Mouse (Mus musculus): ENCODE results near the gene Cep41. TPM values are rescaled to one million over a fixed set of nuclear protein-coding genes. Genes with fewer than 3 reads are reported as not detected.

Cep41 gene
- total and polyA plus RNA-seq, 2 experiments from 2014 or later: 8.1 to 9.5 TPM

DNA sequence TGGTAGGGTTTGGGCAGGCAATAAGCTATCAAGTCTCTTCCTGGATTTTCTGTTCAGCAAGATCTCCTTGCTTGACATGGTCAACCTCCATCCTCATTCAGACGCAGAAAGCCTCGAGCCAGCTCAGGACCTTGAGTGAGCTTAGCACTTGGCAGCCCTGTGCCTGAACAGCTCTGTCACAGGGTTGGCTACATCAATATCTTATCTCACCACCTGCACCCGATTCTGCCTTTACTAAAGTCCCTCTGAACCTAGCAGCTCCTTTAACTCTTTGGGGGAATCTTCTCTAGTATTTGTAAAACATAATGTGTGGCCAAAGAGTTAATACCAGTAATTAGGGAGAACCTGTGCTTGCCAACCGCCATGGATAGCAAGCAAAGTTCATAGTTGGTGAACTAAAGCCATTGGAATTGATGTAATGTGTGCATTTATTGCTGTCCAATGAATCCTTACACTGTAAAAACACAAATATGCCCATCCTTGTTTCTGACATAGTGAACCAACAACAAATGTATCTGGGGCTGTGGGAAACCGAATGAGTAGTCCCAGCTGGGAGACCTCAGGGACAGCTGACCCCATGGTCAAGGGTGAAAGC, 54.8 kb downstream of the Cep41 start, which contains the start of gene Cpa1:
Gene Cpa1 (plus strand): TSS at position 545 of the 595 bp plus-strand sequence.
- H3K4me2 ChIP-seq (ENCODE audit: low read depth, low read length, poor library complexity, severe bottlenecking): no peak within 1 kb of the TSS
- DNase-seq (ENCODE audit: low spot score) (no peak), ATAC-seq (ENCODE audit: low FRiP score) (no peak)
- TF ChIP-seq CTCF (IDR thresholded peaks at IDR 0.05): no peak
- H3K4me3 ChIP-seq (ENCODE audit: low read depth, low read length): no peak within 1 kb of the TSS
- no peak within 1 kb of the TSS for H3K27ac ChIP-seq (ENCODE audit: low read depth, low read length)
- no peaks in the 10 kb centered on the region for H3K36me3 ChIP-seq (ENCODE audit: insufficient read depth, low read length)
- no peak within 1 kb of the TSS for H3K9ac ChIP-seq (replicated peaks; ENCODE audit: low read length, poor library complexity, severe bottlenecking)
- no peaks in the 10 kb centered on the region for H3K4me1 ChIP-seq (ENCODE audit: insufficient read depth, low read length)
- no peaks in the 10 kb centered on the region for H3K9me3 ChIP-seq (ENCODE audit: low read length)
- WGBS: 88% methylated on average over 5 of the region's 5 CpGs
- no peaks in the 10 kb centered on the region for H3K27me3 ChIP-seq (ENCODE audit: insufficient read depth, low read length)

DNA sequence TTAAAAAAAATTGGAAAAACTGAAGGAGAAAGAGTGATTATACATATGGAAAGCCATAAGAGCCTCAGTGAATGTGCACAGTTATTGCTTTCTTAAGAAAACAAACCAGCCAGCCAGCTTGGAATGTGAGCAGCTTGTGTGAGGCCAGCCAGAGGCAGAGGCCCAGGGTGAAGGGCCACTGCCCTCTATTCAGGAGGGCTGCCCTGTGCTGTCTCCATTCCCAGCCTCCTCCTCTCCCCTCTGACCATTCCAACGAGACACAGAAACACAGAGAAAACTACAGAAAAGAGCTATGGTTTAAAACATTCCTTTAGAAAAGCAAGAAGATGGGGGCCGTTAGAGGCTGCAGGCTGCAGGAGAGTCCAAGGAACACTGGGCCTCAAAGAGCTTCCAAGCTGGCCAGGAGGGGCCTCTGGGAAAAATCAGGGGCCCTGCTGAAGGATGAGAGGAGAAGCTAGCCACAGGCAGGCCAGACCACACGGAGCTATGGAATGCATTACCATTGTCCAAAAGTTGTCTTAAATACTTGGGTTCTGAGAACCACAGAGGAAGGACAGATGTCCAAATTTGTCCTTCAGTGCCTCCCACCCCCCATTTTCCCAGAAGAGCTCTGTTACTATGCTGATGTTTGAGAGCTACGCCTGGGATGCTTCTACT, 57.2 kb downstream of the Cep41 start:
- Histone ChIP-seq H3K27ac (ENCODE audit: low read depth, low read length) (0 out of 2 replicates have a peak overlapping the region, but pooled peaks have one; percentile 12), H3K9ac (replicated peaks; ENCODE audit: low read length, poor library complexity, severe bottlenecking) (no peak overlapping the region), H3K9me3 (ENCODE audit: low read length) (no peaks in the 10 kb centered on the region), H3K4me3 (ENCODE audit: low read depth, low read length) (no peak overlapping the region), H3K4me1 (ENCODE audit: insufficient read depth, low read length) (no peaks in the 10 kb centered on the region), H3K4me2 (ENCODE audit: low read depth, low read length, poor library complexity, severe bottlenecking) (no peak overlapping the region), H3K36me3 (ENCODE audit: insufficient read depth, low read length) (no peaks in the 10 kb centered on the region), H3K27me3 (ENCODE audit: insufficient read depth, low read length) (no peaks in the 10 kb centered on the region)
- WGBS: 42% methylated on average over 4 of the region's 4 CpGs
- no peak for DNase-seq (ENCODE audit: low spot score)
- ATAC-seq (ENCODE audit: low FRiP score): no peak
- no peak for TF ChIP-seq CTCF (IDR thresholded peaks at IDR 0.05)

DNA sequence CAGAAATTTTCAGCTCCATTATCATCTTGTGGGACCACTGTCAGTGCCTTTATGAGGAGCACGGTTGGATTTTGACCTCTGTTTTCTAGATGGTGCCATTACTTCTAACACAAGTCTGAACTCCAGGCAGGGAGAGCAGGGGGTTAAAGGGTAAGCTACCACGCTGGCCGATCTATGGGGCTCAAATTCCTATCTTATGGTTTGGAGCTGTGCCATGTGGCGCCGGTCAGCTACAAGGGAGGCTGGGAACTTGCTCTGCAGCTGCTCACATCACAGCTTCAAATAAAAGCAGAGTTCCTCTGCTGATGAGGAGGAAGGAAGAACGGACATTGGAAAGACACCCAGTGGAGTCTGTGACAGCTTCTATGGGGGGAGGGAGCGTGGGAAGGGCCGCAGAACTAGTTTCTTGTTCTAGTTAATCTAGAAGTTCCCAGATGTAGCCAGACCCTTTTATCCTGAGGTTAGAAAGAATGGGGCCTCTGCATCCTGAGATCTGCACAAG, 58.1 kb downstream of the Cep41 start:
- Histone ChIP-seq H3K36me3 (ENCODE audit: insufficient read depth, low read length) (no peaks in the 10 kb centered on the region), H3K4me3 (ENCODE audit: low read depth, low read length) (no peak overlapping the region), H3K9ac (replicated peaks; ENCODE audit: low read length, poor library complexity, severe bottlenecking) (no peak overlapping the region), H3K4me1 (ENCODE audit: insufficient read depth, low read length) (no peaks in the 10 kb centered on the region), H3K27ac (ENCODE audit: low read depth, low read length) (no peak overlapping the region), H3K4me2 (ENCODE audit: low read depth, low read length, poor library complexity, severe bottlenecking) (no peak overlapping the region), H3K27me3 (ENCODE audit: insufficient read depth, low read length) (no peaks in the 10 kb centered on the region), H3K9me3 (ENCODE audit: low read length) (no peaks in the 10 kb centered on the region)
- no peak for DNase-seq (ENCODE audit: low spot score)
- no peak for ATAC-seq (ENCODE audit: low FRiP score)
- TF ChIP-seq CTCF (IDR thresholded peaks at IDR 0.05): no peak
- WGBS: 52% methylated on average over 8 of the region's 8 CpGs

DNA sequence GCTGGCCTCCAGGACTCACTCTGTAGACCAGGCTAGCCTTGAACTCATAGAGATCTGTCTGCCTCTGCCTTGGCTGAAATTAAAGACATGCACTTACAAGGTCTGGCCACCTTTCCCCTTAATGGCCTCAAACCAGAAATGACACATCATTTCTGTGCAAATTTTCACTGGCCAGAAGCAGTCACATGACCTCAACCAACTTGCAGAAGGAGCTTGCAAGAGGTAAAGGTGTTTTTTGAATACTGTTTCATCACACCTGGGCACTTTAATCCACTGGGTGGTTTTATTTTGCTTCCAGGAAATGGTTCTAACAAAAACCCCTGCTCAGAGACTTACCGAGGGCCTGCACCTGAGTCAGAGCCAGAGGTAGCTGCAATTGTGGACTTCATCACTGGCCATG, 63.6 kb downstream of the Cep41 start:
- H3K4me1 ChIP-seq (ENCODE audit: insufficient read depth, low read length): 0 out of 2 replicates have a peak, but pooled peaks cover 5% of the 10 kb centered on the region
- H3K36me3 ChIP-seq (ENCODE audit: insufficient read depth, low read length): no peaks in the 10 kb centered on the region
- H3K4me3 ChIP-seq (ENCODE audit: low read depth, low read length): no peak overlapping the region
- DNase-seq (ENCODE audit: low spot score): no peak
- WGBS: 94% methylated on average over 1 of the region's 1 CpGs
- no peak overlapping the region for H3K9ac ChIP-seq (replicated peaks; ENCODE audit: low read length, poor library complexity, severe bottlenecking)
- no peaks in the 10 kb centered on the region for H3K9me3 ChIP-seq (ENCODE audit: low read length)
- no peak overlapping the region for H3K27ac ChIP-seq (ENCODE audit: low read depth, low read length)
- TF ChIP-seq CTCF (IDR thresholded peaks at IDR 0.05): no peak
- no peak overlapping the region for H3K4me2 ChIP-seq (ENCODE audit: low read depth, low read length, poor library complexity, severe bottlenecking)
- H3K27me3 ChIP-seq (ENCODE audit: insufficient read depth, low read length): no peaks in the 10 kb centered on the region
- no peak for ATAC-seq (ENCODE audit: low FRiP score)

DNA sequence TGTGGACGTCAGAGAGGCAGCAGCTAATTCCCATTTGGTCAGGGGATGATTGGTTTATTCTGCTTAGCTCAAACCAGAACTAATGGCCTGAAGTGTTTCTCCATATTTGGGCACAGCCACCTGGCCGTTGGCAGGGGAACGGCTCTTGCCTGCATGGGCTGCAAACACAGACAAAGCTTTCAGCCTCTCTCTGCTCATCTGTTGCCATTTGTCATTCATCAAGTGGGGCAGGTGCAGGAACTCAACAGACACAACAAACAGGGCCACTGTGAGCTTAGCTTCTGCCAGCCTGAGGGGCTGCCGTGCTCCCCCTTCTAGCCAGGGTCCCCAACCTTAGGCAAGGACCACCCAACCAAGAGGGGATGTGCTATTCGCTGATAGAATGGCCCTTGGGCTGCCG, 65.4 kb downstream of the Cep41 start:
- Histone ChIP-seq H3K36me3 (ENCODE audit: insufficient read depth, low read length) (no peaks in the 10 kb centered on the region), H3K27ac (ENCODE audit: low read depth, low read length) (peak overlapping the region; percentile 62), H3K4me1 (ENCODE audit: insufficient read depth, low read length) (0 out of 2 replicates have a peak, but pooled peaks cover 5% of the 10 kb centered on the region), H3K27me3 (ENCODE audit: insufficient read depth, low read length) (no peaks in the 10 kb centered on the region), H3K9me3 (ENCODE audit: low read length) (no peaks in the 10 kb centered on the region), H3K9ac (replicated peaks; ENCODE audit: low read length, poor library complexity, severe bottlenecking) (no peak overlapping the region), H3K4me3 (ENCODE audit: low read depth, low read length) (no peak overlapping the region), H3K4me2 (ENCODE audit: low read depth, low read length, poor library complexity, severe bottlenecking) (no peak overlapping the region)
- no peak; the same call in 1 of the 2 replicates for TF ChIP-seq CTCF (IDR thresholded peaks at IDR 0.05)
- ATAC-seq (ENCODE audit: low FRiP score): peak; percentile 65
- WGBS: 33% methylated on average over 6 of the region's 6 CpGs
- DNase-seq (ENCODE audit: low spot score): peak; percentile 82

DNA sequence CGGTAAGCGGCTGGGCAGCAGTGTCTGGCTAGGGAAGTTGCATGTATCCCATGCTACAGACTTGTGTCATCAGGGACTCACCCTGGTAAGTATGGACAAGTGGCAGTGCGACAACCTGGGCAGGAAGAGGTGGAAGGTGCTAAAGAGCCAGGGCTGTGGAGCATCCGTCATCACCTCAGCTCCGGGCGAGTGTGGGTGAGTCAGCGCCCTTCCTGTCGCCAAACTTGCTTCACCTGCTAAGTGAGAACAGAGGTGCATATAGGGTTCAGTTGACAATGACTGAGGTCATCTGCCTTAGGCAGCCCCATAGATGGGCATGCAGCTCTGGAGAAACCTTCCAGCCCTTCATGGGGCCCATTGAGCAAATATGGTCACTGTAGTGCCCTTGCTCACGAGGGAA, 68.8 kb downstream of the Cep41 start:
- Histone ChIP-seq H3K9ac (replicated peaks; ENCODE audit: low read length, poor library complexity, severe bottlenecking) (no peak overlapping the region), H3K4me2 (ENCODE audit: low read depth, low read length, poor library complexity, severe bottlenecking) (no peak overlapping the region), H3K36me3 (ENCODE audit: insufficient read depth, low read length) (no peaks in the 10 kb centered on the region), H3K27ac (ENCODE audit: low read depth, low read length) (no peak overlapping the region), H3K9me3 (ENCODE audit: low read length) (no peaks in the 10 kb centered on the region), H3K4me1 (ENCODE audit: insufficient read depth, low read length) (0 out of 2 replicates have a peak, but pooled peaks cover 5% of the 10 kb centered on the region), H3K27me3 (ENCODE audit: insufficient read depth, low read length) (no peaks in the 10 kb centered on the region), H3K4me3 (ENCODE audit: low read depth, low read length) (no peak overlapping the region)
- no peak for DNase-seq (ENCODE audit: low spot score)
- no peak for ATAC-seq (ENCODE audit: low FRiP score)
- WGBS: 94% methylated on average over 9 of the region's 9 CpGs
- no peak for TF ChIP-seq CTCF (IDR thresholded peaks at IDR 0.05)

Measured in midbrain, postnatal 0 days (tissue).